Mouse (Mus musculus) liver, postnatal 0 days (tissue): ENCODE measurements around the gene Spag5.
A peak's percentile ranks its signal among the peaks of the same experiment; 100 is the strongest.

ENCODE experiments used
- CTCF ChIP-seq: sonication (generic); IDR thresholded peaks from 2 replicates; pipeline ENCODE4 v1.5.1; 2016; ENCODE audit warnings: antibody characterized with exemption, low read depth
- EP300 ChIP-seq: IDR thresholded peaks from 2 replicates; pipeline ENCODE4 v1.6.1; 2016; ENCODE audit warnings: antibody characterized with exemption, low read depth, mild to moderate bottlenecking

DNA sequence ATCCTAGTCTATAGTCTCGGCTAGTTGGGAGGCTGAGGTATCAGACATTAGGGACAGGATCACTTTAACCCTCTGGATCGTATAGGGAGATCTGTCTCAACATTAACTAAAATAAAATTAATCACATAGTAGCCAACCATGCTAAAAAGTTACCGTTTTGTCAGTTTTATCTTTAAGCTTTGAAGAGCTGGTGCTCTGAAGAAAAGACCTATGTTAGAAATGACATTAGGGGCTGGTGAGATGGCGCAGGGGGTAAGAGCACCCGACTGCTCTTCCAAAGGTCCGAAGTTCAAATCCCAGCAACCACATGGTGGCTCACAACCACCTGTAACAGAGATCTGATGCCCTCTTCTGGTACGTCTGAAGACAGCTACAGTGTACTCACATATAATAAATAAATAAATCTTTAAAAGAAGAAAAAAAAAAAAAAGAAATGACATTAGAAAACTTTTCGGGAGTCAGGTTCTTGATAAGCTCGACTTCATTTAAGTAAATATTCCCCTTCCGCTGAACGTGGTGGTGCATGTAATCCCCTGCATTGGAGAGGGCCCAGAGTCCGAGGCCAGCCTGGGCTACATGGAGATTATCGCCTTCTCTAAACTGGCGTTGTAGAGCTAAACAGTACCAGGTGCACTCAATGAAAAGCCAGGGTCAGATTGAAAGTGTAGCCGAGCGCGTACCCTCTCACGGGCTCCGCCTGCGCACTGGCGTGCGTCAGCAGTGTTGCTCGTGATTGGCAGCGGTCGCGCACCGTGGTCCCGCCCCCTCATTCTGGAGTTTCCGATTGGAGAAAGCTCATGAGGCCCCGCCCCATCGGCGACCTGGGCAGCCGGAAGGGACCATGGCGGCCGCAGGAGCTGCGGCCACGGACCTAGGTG is 26.5 kb downstream of the Spag5 start, which contains the start of gene Pigs:
- TF ChIP-seq EP300, result no peak
- TF ChIP-seq CTCF, result peak; percentile 25
